24 mouse cellular contexts compared by ENCODE assay signal in genomic region chr12:8242181-8242580, GRCm38 (mm10). TPM values are rescaled to one million over a fixed set of nuclear protein-coding genes. Genes with fewer than 3 reads are reported as not detected.
DNase-seq lines count a peak whose midpoint lies in the region; ATAC-seq and TF ChIP-seq lines count a peak whose summit lies in the region.
"Had no signal": no experiment of that assay in that cellular context is flagged by ENCODE, and none has a peak within 500 bp of the region (broad histone marks: within the 10 kb centered on the region; RNA-seq: fewer than 3 reads in every experiment).

No protein-coding gene starts in this region.

- no peak for TF ChIP-seq CTCF in lung, embryonic 14.5 days (IDR thresholded peaks at IDR 0.05; ENCODE audit: low read depth)

- H3K9me3 ChIP-seq in embryonic facial prominence, embryonic 14.5 days (ENCODE audit: control insufficient read depth, low read length) = no peaks in the 10 kb centered on the region
- H3K9me3 ChIP-seq in embryonic facial prominence, embryonic 10.5 days = no peaks in the 10 kb centered on the region
- no peaks in the 10 kb centered on the region for H3K9me3 ChIP-seq in lung, embryonic 14.5 days (ENCODE audit: low read depth, low read length)
- H3K9me3 ChIP-seq: heart, embryonic 15.5 days; hindbrain, embryonic 10.5 days had no signal

- H3K9ac ChIP-seq in embryonic facial prominence, embryonic 14.5 days (ENCODE audit: low read depth, low read length) = no peak overlapping the region
- H3K9ac ChIP-seq in lung, embryonic 14.5 days = no peak overlapping the region
- H3K9ac ChIP-seq: heart, embryonic 15.5 days; hindbrain, embryonic 14.5 days had no signal

- no peak overlapping the region for H3K4me2 ChIP-seq in embryonic facial prominence, embryonic 14.5 days (ENCODE audit: low read depth, low read length)
- no peak overlapping the region for H3K4me2 ChIP-seq in lung, embryonic 14.5 days
- H3K4me2 ChIP-seq: heart, embryonic 11.5 days; heart, embryonic 15.5 days; hindbrain, embryonic 14.5 days had no signal

- 53% methylated on average over 3 of the region's 3 CpGs for WGBS in embryonic facial prominence, embryonic 14.5 days
- WGBS in embryonic facial prominence, embryonic 10.5 days = 87% methylated on average over 3 of the region's 3 CpGs
- 53% methylated on average over 3 of the region's 3 CpGs for WGBS in lung, embryonic 14.5 days

- no peak for ATAC-seq in embryonic facial prominence, embryonic 14.5 days (ENCODE audit: low read depth)
- ATAC-seq in lung, embryonic 14.5 days (ENCODE audit: insufficient read depth) = no peak
- ATAC-seq: activated CD4-positive, CD25-positive, alpha-beta regulatory T cell, adult 4 months; forebrain, embryonic 16.5 days; Patski had no signal

- H3K27ac ChIP-seq in embryonic facial prominence, embryonic 14.5 days (replicated peaks; ENCODE audit: low read depth, low read length) = no peak overlapping the region
- H3K27ac ChIP-seq in embryonic facial prominence, embryonic 10.5 days (replicated peaks) = no peak overlapping the region
- H3K27ac ChIP-seq in lung, embryonic 14.5 days (ENCODE audit: low read depth) = no peak overlapping the region
- H3K27ac ChIP-seq: heart, embryonic 15.5 days; hindbrain, embryonic 10.5 days; hindbrain, embryonic 14.5 days had no signal

- H3K4me3 ChIP-seq in embryonic facial prominence, embryonic 14.5 days (ENCODE audit: low read depth, low read length) = no peak overlapping the region
- H3K4me3 ChIP-seq in embryonic facial prominence, embryonic 10.5 days = no peak overlapping the region
- no peak overlapping the region for H3K4me3 ChIP-seq in lung, embryonic 14.5 days (ENCODE audit: low read depth, low read length)
- H3K4me3 ChIP-seq: heart, embryonic 15.5 days; hindbrain, embryonic 10.5 days had no signal

- peak; percentile 42 for DNase-seq in embryonic facial prominence, embryonic 14.5 days (ENCODE audit: low spot score)
- no peak for DNase-seq in embryonic facial prominence, embryonic 10.5 days (ENCODE audit: low spot score)
- peak; percentile 49 for DNase-seq in lung, embryonic 14.5 days
- no peak for DNase-seq in lung, adult 18-20 months
- peak; percentile 10 for DNase-seq in 3T3-L1 (ENCODE audit: low read depth, low spot score)
- peak; percentile 21 for DNase-seq in lung, postnatal 10 days
- no peak for DNase-seq in heart, postnatal 14 days
- no peak for DNase-seq in urinary bladder, postnatal 14 days (ENCODE audit: low spot score)
- DNase-seq: adrenal gland, adult 2 months; adrenal gland, postnatal 25 days; cerebellum, adult 2 months; cerebellum, postnatal 10 days; gastrocnemius, postnatal 36 days; heart, adult 18-20 months had no signal

- intact Hi-C loops in heart, postnatal 14 days (cut with DNase I) = loop anchor here (5.0 kb wide), 1 partner anchor 35 kb away; no protein-coding TSS in a partner anchor

- H3K4me1 ChIP-seq in embryonic facial prominence, embryonic 14.5 days (ENCODE audit: control insufficient read depth, insufficient read depth, low read length) = no peaks in the 10 kb centered on the region
- peaks cover 12% of the 10 kb centered on the region; the same call in 1 of the 2 replicates for H3K4me1 ChIP-seq in embryonic facial prominence, embryonic 10.5 days
- H3K4me1 ChIP-seq in lung, embryonic 14.5 days (ENCODE audit: insufficient read depth) = no peaks in the 10 kb centered on the region
- H3K4me1 ChIP-seq: hindbrain, embryonic 10.5 days had no signal

- no peaks in the 10 kb centered on the region for H3K27me3 ChIP-seq in embryonic facial prominence, embryonic 14.5 days (replicated peaks; ENCODE audit: control insufficient read depth, insufficient read depth, low read length)
- no peaks in the 10 kb centered on the region for H3K27me3 ChIP-seq in embryonic facial prominence, embryonic 10.5 days (replicated peaks; ENCODE audit: low read depth, poor library complexity, severe bottlenecking)
- no peaks in the 10 kb centered on the region for H3K27me3 ChIP-seq in lung, embryonic 14.5 days (ENCODE audit: insufficient read depth, low read length)
- H3K27me3 ChIP-seq: heart, embryonic 15.5 days; Patski had no signal

- H3K36me3 ChIP-seq in embryonic facial prominence, embryonic 14.5 days (ENCODE audit: control insufficient read depth, insufficient read depth, low read length) = 0 out of 2 replicates have a peak, but pooled peaks cover 4% of the 10 kb centered on the region
- peaks cover 17% of the 10 kb centered on the region for H3K36me3 ChIP-seq in embryonic facial prominence, embryonic 10.5 days (replicated peaks)
- H3K36me3 ChIP-seq in lung, embryonic 14.5 days (ENCODE audit: insufficient read depth) = peaks cover 9% of the 10 kb centered on the region; the same call in 1 of the 2 replicates
- H3K36me3 ChIP-seq: heart, embryonic 15.5 days had no signal

RNA-seq across cellular contexts. Expression of gene Ldah, which starts 34.3 kb away (rescaled TPM):
- polyA plus RNA-seq in embryonic facial prominence, embryonic 14.5 days (2014; fragmentation: Nextera tagmentation; extraction: Ambion mirVana) = 41.7 and 46.9 TPM in 2 replicates
- 67.3 and 69.5 TPM in 2 replicates for polyA plus RNA-seq in embryonic facial prominence, embryonic 10.5 days (2016; fragmentation: Nextera tagmentation; extraction: Ambion mirVana)
- 48.5 and 56.6 TPM in 2 replicates for polyA plus RNA-seq in lung, embryonic 14.5 days (2014; fragmentation: Nextera tagmentation; extraction: Ambion mirVana)
- 10 to 100 TPM; 25.2 to 26.9 TPM for total RNA-seq in heart, postnatal 14 days (2021)

RNA-seq across cellular contexts. Expression of gene Gdf7, which starts 59.6 kb away (rescaled TPM):
- 0.24 and 0.54 TPM in 2 replicates for polyA plus RNA-seq in embryonic facial prominence, embryonic 14.5 days (2014; fragmentation: Nextera tagmentation; extraction: Ambion mirVana)
- polyA plus RNA-seq in embryonic facial prominence, embryonic 10.5 days (2016; fragmentation: Nextera tagmentation; extraction: Ambion mirVana) = 0.10 and 0.17 TPM in 2 replicates
- polyA plus RNA-seq in lung, embryonic 14.5 days (2014; fragmentation: Nextera tagmentation; extraction: Ambion mirVana) = not detected in 2 replicates
- under 1 TPM; 0.41 to 0.65 TPM for total RNA-seq in heart, postnatal 14 days (2021)
- total RNA-seq: adrenal gland, adult 2 months; adrenal gland, postnatal 25 days; gastrocnemius, adult 8-10 months; gastrocnemius, postnatal 36 days; MEL had no signal
- polyA plus RNA-seq: activated CD4-positive, CD25-positive, alpha-beta regulatory T cell, adult 4 months; forebrain, embryonic 11.5 days; forebrain, embryonic 16.5 days; heart, embryonic 15.5 days; Patski had no signal

Comparison
In these comparisons a context has a peak if more than half of its experiments do, and no peak if none do; other contexts are left out.
1. DNase-seq: peak in embryonic facial prominence, embryonic 14.5 days (single experiment), lung, embryonic 14.5 days (single experiment), 3T3-L1 (single experiment) and lung, postnatal 10 days (single experiment); none in embryonic facial prominence, embryonic 10.5 days (single experiment), lung, adult 18-20 months (0 of 2), heart, postnatal 14 days (0 of 2) and urinary bladder, postnatal 14 days (single experiment).